23 mouse cellular contexts compared by ENCODE assay signal in the genomic region with DNA sequence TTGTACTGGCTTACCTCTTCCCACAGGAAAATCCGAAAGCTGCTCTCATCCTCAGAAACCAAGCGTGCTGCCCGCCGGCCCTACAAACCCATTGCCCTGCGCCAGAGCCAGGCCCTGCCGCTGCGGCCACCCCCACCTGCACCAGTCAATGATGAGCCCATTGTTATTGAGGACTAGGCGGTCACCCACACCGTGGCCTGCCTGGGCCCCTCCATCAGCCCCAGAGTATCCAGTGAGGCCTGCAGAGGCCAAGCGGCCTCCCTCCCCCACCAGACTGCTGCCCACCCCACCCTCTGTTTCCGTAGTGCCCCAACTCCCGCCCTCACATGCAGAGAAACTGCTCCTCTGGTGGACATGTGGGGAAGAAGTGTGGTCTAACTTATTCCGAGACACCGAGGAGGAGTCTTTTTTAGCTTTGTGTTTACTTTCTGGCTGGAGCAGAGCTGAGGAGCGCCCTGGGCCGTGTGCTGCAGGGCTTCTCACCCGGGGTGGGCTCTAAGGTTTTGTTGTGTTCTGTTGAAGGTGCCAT. TPM values are rescaled to one million over a fixed set of nuclear protein-coding genes. Genes with fewer than 3 reads are reported as not detected.
DNase-seq lines count a peak whose midpoint lies in the region; ATAC-seq and TF ChIP-seq lines count a peak whose summit lies in the region.
"Had no signal": no experiment of that assay in that cellular context is flagged by ENCODE, and none has a peak within 500 bp of the region (broad histone marks: within the 10 kb centered on the region; RNA-seq: fewer than 3 reads in every experiment).

No protein-coding gene starts in this region.

- no peaks in the 10 kb centered on the region for H3K9me3 ChIP-seq in embryonic facial prominence, embryonic 15.5 days (replicated peaks)
- H3K9me3 ChIP-seq in embryonic facial prominence, embryonic 10.5 days, result no peaks in the 10 kb centered on the region
- no peaks in the 10 kb centered on the region for H3K9me3 ChIP-seq in heart, embryonic 11.5 days (replicated peaks; ENCODE audit: control insufficient read depth, low read length)
- no peaks in the 10 kb centered on the region for H3K9me3 ChIP-seq in stomach, postnatal 0 days (ENCODE audit: control insufficient read depth, low read length)
- H3K9me3 ChIP-seq: kidney, embryonic 15.5 days; limb, embryonic 10.5 days; liver, embryonic 15.5 days; stomach, embryonic 15.5 days had no signal

- H3K27me3 ChIP-seq in embryonic facial prominence, embryonic 15.5 days, result peaks cover 13% of the 10 kb centered on the region
- H3K27me3 ChIP-seq in embryonic facial prominence, embryonic 10.5 days (replicated peaks; ENCODE audit: low read depth, poor library complexity, severe bottlenecking), result peaks cover 13% of the 10 kb centered on the region
- no peaks in the 10 kb centered on the region for H3K27me3 ChIP-seq in heart, embryonic 11.5 days (ENCODE audit: control insufficient read depth, insufficient read depth, low read length)
- no peaks in the 10 kb centered on the region for H3K27me3 ChIP-seq in stomach, postnatal 0 days (ENCODE audit: control insufficient read depth, insufficient read depth, low read length)
- H3K27me3 ChIP-seq: kidney, embryonic 15.5 days had no signal

- H3K27ac ChIP-seq in embryonic facial prominence, embryonic 15.5 days (replicated peaks), result 0 out of 2 replicates have a peak overlapping the region, but pooled peaks have one; percentile 11
- no peak overlapping the region for H3K27ac ChIP-seq in embryonic facial prominence, embryonic 10.5 days (replicated peaks)
- H3K27ac ChIP-seq in heart, embryonic 11.5 days (ENCODE audit: low read depth, low read length), result peak overlapping the region; percentile 97
- H3K27ac ChIP-seq in layer of hippocampus, adult 2 months, result no peak overlapping the region
- no peak overlapping the region for H3K27ac ChIP-seq in stomach, postnatal 0 days (replicated peaks)
- H3K27ac ChIP-seq: hindbrain, postnatal 0 days; kidney, embryonic 15.5 days; limb, embryonic 10.5 days; liver, embryonic 15.5 days; stomach, embryonic 15.5 days had no signal

- H3K4me2 ChIP-seq in embryonic facial prominence, embryonic 15.5 days (replicated peaks), result no peak overlapping the region
- H3K4me2 ChIP-seq in heart, embryonic 11.5 days, result no peak overlapping the region
- H3K4me2 ChIP-seq in stomach, postnatal 0 days (replicated peaks; ENCODE audit: low read depth), result no peak overlapping the region
- H3K4me2 ChIP-seq: kidney, embryonic 15.5 days; liver, embryonic 15.5 days; midbrain, embryonic 11.5 days; stomach, embryonic 15.5 days had no signal

- peaks cover 68% of the 10 kb centered on the region for H3K36me3 ChIP-seq in embryonic facial prominence, embryonic 15.5 days
- peaks cover 76% of the 10 kb centered on the region for H3K36me3 ChIP-seq in embryonic facial prominence, embryonic 10.5 days (replicated peaks)
- H3K36me3 ChIP-seq in heart, embryonic 11.5 days (ENCODE audit: control insufficient read depth, insufficient read depth, low read length), result peaks cover 40% of the 10 kb centered on the region
- peaks cover 29% of the 10 kb centered on the region for H3K36me3 ChIP-seq in stomach, postnatal 0 days (ENCODE audit: control insufficient read depth, insufficient read depth, low read length)

- 79% methylated on average over 17 of the region's 17 CpGs for WGBS in embryonic facial prominence, embryonic 15.5 days
- 89% methylated on average over 17 of the region's 17 CpGs for WGBS in embryonic facial prominence, embryonic 10.5 days
- 66% methylated on average over 17 of the region's 17 CpGs for WGBS in heart, embryonic 11.5 days (ENCODE audit: insufficient replicate concordance)
- WGBS in stomach, postnatal 0 days, result 70% methylated on average over 17 of the region's 17 CpGs

- TF ChIP-seq EP300 in stomach, postnatal 0 days (optimal IDR thresholded peaks at IDR 0.05), result no peak

- 0 out of 2 replicates have a peak, but pooled peaks have one; percentile 16 for TF ChIP-seq CTCF in layer of hippocampus, adult 2 months (conservative IDR thresholded peaks at IDR 0.05)
- peak; percentile 36 for TF ChIP-seq CTCF in stomach, postnatal 0 days (IDR thresholded peaks at IDR 0.05; ENCODE audit: low read depth)

- intact Hi-C loops in heart, postnatal 25 days (cut with DNase I), result no loop called here

- H3K9ac ChIP-seq in embryonic facial prominence, embryonic 15.5 days, result no peak overlapping the region
- peak overlapping the region; percentile 23; the same call in 1 of the 2 replicates for H3K9ac ChIP-seq in heart, embryonic 11.5 days (ENCODE audit: low read depth, low read length)
- H3K9ac ChIP-seq in stomach, postnatal 0 days (ENCODE audit: low read length), result no peak overlapping the region
- H3K9ac ChIP-seq: kidney, embryonic 15.5 days; liver, embryonic 15.5 days; stomach, embryonic 15.5 days had no signal

- H3K4me3 ChIP-seq in embryonic facial prominence, embryonic 15.5 days (replicated peaks), result no peak overlapping the region
- no peak overlapping the region for H3K4me3 ChIP-seq in embryonic facial prominence, embryonic 10.5 days
- H3K4me3 ChIP-seq in heart, embryonic 11.5 days (ENCODE audit: low read depth, low read length), result no peak overlapping the region
- H3K4me3 ChIP-seq in layer of hippocampus, adult 2 months, result no peak overlapping the region
- no peak overlapping the region for H3K4me3 ChIP-seq in stomach, postnatal 0 days (ENCODE audit: low read depth, low read length)
- H3K4me3 ChIP-seq: kidney, embryonic 15.5 days; limb, embryonic 10.5 days; liver, embryonic 15.5 days; stomach, embryonic 15.5 days had no signal

- DNase-seq in embryonic facial prominence, embryonic 10.5 days (ENCODE audit: low spot score), result no peak
- DNase-seq in heart, postnatal 25 days (ENCODE audit: low spot score), result no peak
- DNase-seq in layer of hippocampus, adult 2 months (ENCODE audit: low spot score in 2 of 2), result no peak
- no peak for DNase-seq in layer of hippocampus, adult 9-10 months (ENCODE audit: low spot score)
- no peak for DNase-seq in stomach, postnatal 0 days (ENCODE audit: low spot score)
- DNase-seq: adrenal gland, postnatal 25 days; cerebellum, adult 9-10 months; gastrocnemius, postnatal 36 days; kidney, adult 11 months; kidney, postnatal 4 days; liver; lung, postnatal 10 days; thymus, adult 18-20 months; thymus, postnatal 36 days had no signal

- peaks cover 31% of the 10 kb centered on the region for H3K4me1 ChIP-seq in embryonic facial prominence, embryonic 15.5 days
- peaks cover 37% of the 10 kb centered on the region for H3K4me1 ChIP-seq in embryonic facial prominence, embryonic 10.5 days
- peaks cover 75% of the 10 kb centered on the region for H3K4me1 ChIP-seq in heart, embryonic 11.5 days (ENCODE audit: control insufficient read depth, insufficient read depth, low read length)
- peaks cover 6% of the 10 kb centered on the region; the same call in 1 of the 2 replicates for H3K4me1 ChIP-seq in stomach, postnatal 0 days (replicated peaks; ENCODE audit: control insufficient read depth, insufficient read depth)

- ATAC-seq in embryonic facial prominence, embryonic 15.5 days (ENCODE audit: insufficient number of reproducible peaks, low FRiP score, low TSS enrichment, low read depth), result no peak
- no peak for ATAC-seq in heart, embryonic 11.5 days (replicated peaks; ENCODE audit: insufficient number of reproducible peaks, low FRiP score, low TSS enrichment)
- no peak for ATAC-seq in stomach, postnatal 0 days (ENCODE audit: low FRiP score, low TSS enrichment)
- ATAC-seq: hindbrain, postnatal 0 days had no signal

RNA-seq across cellular contexts. Expression of a gene that starts 3.5 kb away (rescaled TPM):
- 150 and 162 TPM in 2 replicates for polyA plus RNA-seq in embryonic facial prominence, embryonic 15.5 days (2015; fragmentation: Nextera tagmentation; extraction: Ambion mirVana)
- 91.8 and 96.4 TPM in 2 replicates for polyA plus RNA-seq in embryonic facial prominence, embryonic 10.5 days (2016; fragmentation: Nextera tagmentation; extraction: Ambion mirVana)
- 1,118 and 1,169 TPM in 2 replicates for polyA plus RNA-seq in heart, embryonic 11.5 days (2014; fragmentation: Nextera tagmentation; extraction: Ambion mirVana)
- total RNA-seq in heart, postnatal 25 days (2021), result 1,000 to 10,000 TPM; 1,410 to 1,505 TPM
- total RNA-seq in layer of hippocampus, adult 2 months (2021), result 10 to 100 TPM; 90.3 to 99.5 TPM
- 106 and 112 TPM in 2 replicates for polyA plus RNA-seq in stomach, postnatal 0 days (2015; fragmentation: Nextera tagmentation; extraction: Ambion mirVana)

RNA-seq across cellular contexts. Expression of a gene that starts 9.6 kb away (rescaled TPM):
- polyA plus RNA-seq in embryonic facial prominence, embryonic 15.5 days (2015; fragmentation: Nextera tagmentation; extraction: Ambion mirVana), result 436 and 462 TPM in 2 replicates
- polyA plus RNA-seq in embryonic facial prominence, embryonic 10.5 days (2016; fragmentation: Nextera tagmentation; extraction: Ambion mirVana), result 53.6 and 57.1 TPM in 2 replicates
- 525 and 533 TPM in 2 replicates for polyA plus RNA-seq in heart, embryonic 11.5 days (2014; fragmentation: Nextera tagmentation; extraction: Ambion mirVana)
- 100 to 1,000 TPM; 178 to 211 TPM for total RNA-seq in heart, postnatal 25 days (2021)
- total RNA-seq in layer of hippocampus, adult 2 months (2021), result 10 to 100 TPM; 11.9 to 12.9 TPM
- 585 and 865 TPM in 2 replicates for polyA plus RNA-seq in stomach, postnatal 0 days (2015; fragmentation: Nextera tagmentation; extraction: Ambion mirVana)

RNA-seq across cellular contexts. Expression of a gene that starts 19.7 kb away (rescaled TPM):
- polyA plus RNA-seq in embryonic facial prominence, embryonic 15.5 days (2015; fragmentation: Nextera tagmentation; extraction: Ambion mirVana), result 29.6 and 36.8 TPM in 2 replicates
- 57.5 and 59.4 TPM in 2 replicates for polyA plus RNA-seq in embryonic facial prominence, embryonic 10.5 days (2016; fragmentation: Nextera tagmentation; extraction: Ambion mirVana)
- polyA plus RNA-seq in heart, embryonic 11.5 days (2014; fragmentation: Nextera tagmentation; extraction: Ambion mirVana), result 15.8 and 16.6 TPM in 2 replicates
- total RNA-seq in heart, postnatal 25 days (2021), result under 1 TPM; 0.61 to 0.83 TPM
- total RNA-seq in layer of hippocampus, adult 2 months (2021), result 1 to 10 TPM; 1.3 to 1.4 TPM
- polyA plus RNA-seq in stomach, postnatal 0 days (2015; fragmentation: Nextera tagmentation; extraction: Ambion mirVana), result 5.7 and 6.0 TPM in 2 replicates
- total RNA-seq: gastrocnemius, adult 18-20 months had no signal

RNA-seq across cellular contexts. Expression of a gene that starts 38.5 kb away (rescaled TPM):
- 14.7 and 15.6 TPM in 2 replicates for polyA plus RNA-seq in embryonic facial prominence, embryonic 15.5 days (2015; fragmentation: Nextera tagmentation; extraction: Ambion mirVana)
- 20.3 and 21.0 TPM in 2 replicates for polyA plus RNA-seq in embryonic facial prominence, embryonic 10.5 days (2016; fragmentation: Nextera tagmentation; extraction: Ambion mirVana)
- 12.3 and 14.7 TPM in 2 replicates for polyA plus RNA-seq in heart, embryonic 11.5 days (2014; fragmentation: Nextera tagmentation; extraction: Ambion mirVana)
- total RNA-seq in heart, postnatal 25 days (2021), result 10 to 100 TPM; 48.4 to 49.3 TPM
- 10 to 100 TPM; 76.0 to 76.9 TPM for total RNA-seq in layer of hippocampus, adult 2 months (2021)
- 4.9 and 5.3 TPM in 2 replicates for polyA plus RNA-seq in stomach, postnatal 0 days (2015; fragmentation: Nextera tagmentation; extraction: Ambion mirVana)

RNA-seq across cellular contexts. Expression of a gene that starts 49.2 kb away (rescaled TPM):
- polyA plus RNA-seq in embryonic facial prominence, embryonic 15.5 days (2015; fragmentation: Nextera tagmentation; extraction: Ambion mirVana), result 17.0 and 17.5 TPM in 2 replicates
- polyA plus RNA-seq in embryonic facial prominence, embryonic 10.5 days (2016; fragmentation: Nextera tagmentation; extraction: Ambion mirVana), result 11.4 and 12.1 TPM in 2 replicates
- 1.00 and 1.5 TPM in 2 replicates for polyA plus RNA-seq in heart, embryonic 11.5 days (2014; fragmentation: Nextera tagmentation; extraction: Ambion mirVana)
- under 1 TPM in 1 of 2 experiments, not detected in 1; 0.17 TPM for total RNA-seq in heart, postnatal 25 days (2021)
- 10 to 100 TPM; 19.7 to 20.7 TPM for total RNA-seq in layer of hippocampus, adult 2 months (2021)
- 4.2 and 4.6 TPM in 2 replicates for polyA plus RNA-seq in stomach, postnatal 0 days (2015; fragmentation: Nextera tagmentation; extraction: Ambion mirVana)

Comparison
In these comparisons a context has a peak if more than half of its experiments do, and no peak if none do; other contexts are left out.
1. H3K27ac ChIP-seq: peak in embryonic facial prominence, embryonic 15.5 days (single experiment) and heart, embryonic 11.5 days (single experiment); none in embryonic facial prominence, embryonic 10.5 days (single experiment), layer of hippocampus, adult 2 months (single experiment) and stomach, postnatal 0 days (single experiment).